Mouse (Mus musculus): Measurements from ENCODE around the gene Mrps10.

GRCm38 (mm10) chr17:47343121-47343520 is 25.6 kb upstream of the Mrps10 start:
- TF ChIP-seq CTCF (IDR thresholded peaks at IDR 0.05; ENCODE audit: extremely low read depth, insufficient read length, insufficient replicate concordance, low read depth, low read length) (no peak), POLR2A (IDR thresholded peaks at IDR 0.05; ENCODE audit: low read depth, low read length) (no peak)

Measured in small intestine, adult 2 months (tissue).